Mouse (Mus musculus): ENCODE measurements around the gene AI481877. TPM values are rescaled to one million over a fixed set of nuclear protein-coding genes. Genes with fewer than 3 reads are reported as not detected.

AI481877 gene
- polyA plus RNA-seq, 1 experiment from 2014 or later, result not detected

DNA sequence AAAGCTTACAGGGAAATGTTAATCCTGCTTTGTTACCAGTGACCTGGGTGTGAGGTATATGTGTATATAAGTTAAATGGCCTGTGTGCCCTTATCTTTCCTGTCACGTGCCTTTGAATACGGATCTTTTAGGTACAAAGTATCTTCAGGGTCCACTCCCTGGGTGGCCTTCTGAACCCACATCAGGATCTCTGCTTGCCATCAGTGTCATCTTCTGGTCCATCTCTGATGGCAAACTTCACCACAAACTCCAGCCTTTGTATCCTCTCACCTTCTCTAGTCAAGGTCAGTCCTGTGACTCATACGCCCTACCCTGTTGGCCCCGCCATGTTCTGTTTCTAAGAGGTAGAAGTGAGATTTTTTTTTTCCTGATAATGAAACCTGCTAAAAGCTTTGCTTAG is 144.0 kb downstream of the AI481877 start, which contains the start of gene Dnajc25:
Dnajc25 (plus strand) TSS at position 301 of the 400 bp plus-strand sequence.
- WGBS, result 91% methylated on average over 4 of the region's 4 CpGs
- Histone ChIP-seq H3K36me3 (no peaks in the 10 kb centered on the region), H3K27ac (replicated peaks) (no peak within 1 kb of the TSS), H3K4me2 (replicated peaks) (no peak within 1 kb of the TSS), H3K4me1 (no peaks in the 10 kb centered on the region), H3K9me3 (no peaks in the 10 kb centered on the region), H3K27me3 (no peaks in the 10 kb centered on the region; the same call in 1 of the 2 replicates), H3K9ac (replicated peaks) (no peak within 1 kb of the TSS), H3K4me3 (no peak within 1 kb of the TSS)
- no peak for ATAC-seq (ENCODE audit: low FRiP score, low read depth)

Other genes starting within 250 kb of the AI481877 start
- gene Ecpas, start 226.2 kb downstream of the AI481877 start, polyA plus RNA-seq (2016; fragmentation: Nextera tagmentation; extraction: Ambion mirVana), result 36.6 and 39.9 TPM in 2 replicates
- gene Zkscan16, start 195.4 kb downstream of the AI481877 start, polyA plus RNA-seq (2016; fragmentation: Nextera tagmentation; extraction: Ambion mirVana), result 1.1 TPM in 2 replicates
- gene Ptgr1, start 151.9 kb downstream of the AI481877 start, polyA plus RNA-seq (2016; fragmentation: Nextera tagmentation; extraction: Ambion mirVana), result 11.4 and 12.0 TPM in 2 replicates
- 6.5 and 10.1 TPM in 2 replicates for gene Dnajc25, start 143.9 kb downstream of the AI481877 start, polyA plus RNA-seq (2016; fragmentation: Nextera tagmentation; extraction: Ambion mirVana)
- 8.4 and 10.3 TPM in 2 replicates for gene Gm20503, start 135.8 kb downstream of the AI481877 start, polyA plus RNA-seq (2016; fragmentation: Nextera tagmentation; extraction: Ambion mirVana)
- gene Gng10, start 103.9 kb downstream of the AI481877 start, polyA plus RNA-seq (2016; fragmentation: Nextera tagmentation; extraction: Ambion mirVana), result 75.8 and 88.8 TPM in 2 replicates
- 15.0 and 19.3 TPM in 2 replicates for gene Ugcg, start 50.3 kb upstream of the AI481877 start, polyA plus RNA-seq (2016; fragmentation: Nextera tagmentation; extraction: Ambion mirVana)

Data from midbrain, embryonic 12.5 days (tissue).